Mouse (Mus musculus) liver, adult 2 months (tissue): ENCODE measurements around the gene Heatr1. TPM values are rescaled to one million over a fixed set of nuclear protein-coding genes. Genes with fewer than 3 reads are reported as not detected.

Experiments used
- DNase-seq: peaks from one replicate; pipeline ENCODE4 v3.0.0-alpha.2; 2011; ENCODE audit warnings: low read depth, low spot score; ENCODE audit errors: extremely low read depth
- H3K27ac ChIP-seq: fragments of 200-500 bp; replicated peaks from 2 replicates; pipeline ENCODE4 v1.5.1; 2012; ENCODE audit warnings: low read depth, mild to moderate bottlenecking, control low read depth, inconsistent platforms, low read length; ENCODE audit not compliant: insufficient read depth
- H3K27me3 ChIP-seq: fragments of 200-500 bp; 2 replicates; pipeline ENCODE4 v1.6.1; 2012; ENCODE audit warnings: mild to moderate bottlenecking, moderate library complexity, low read length, inconsistent platforms; ENCODE audit not compliant: control insufficient read depth, insufficient read depth
- H3K36me3 ChIP-seq: fragments of 200-500 bp; 2 replicates; pipeline ENCODE4 v1.6.1; 2012; ENCODE audit warnings: low read length, inconsistent platforms; ENCODE audit not compliant: control insufficient read depth, insufficient read depth
- H3K4me1 ChIP-seq: fragments of 200-500 bp; 2 replicates; pipeline ENCODE4 v1.6.1; 2011; ENCODE audit warnings: low read length; ENCODE audit not compliant: control insufficient read depth, insufficient read depth
- H3K4me3 ChIP-seq: fragments of 200-500 bp; 2 replicates; pipeline ENCODE4 v1.5.1; 2011; ENCODE audit warnings: low read depth, mild to moderate bottlenecking, control low read depth, low read length, moderate library complexity; ENCODE audit not compliant: insufficient read depth
- H3K79me2 ChIP-seq: fragments of 200-500 bp; 2 replicates; pipeline ENCODE4 v1.6.1; 2012; ENCODE audit warnings: inconsistent platforms, mild to moderate bottlenecking, low read length, moderate library complexity; ENCODE audit not compliant: control insufficient read depth, insufficient read depth
- H3K9ac ChIP-seq: fragments of 200-500 bp; 2 replicates; pipeline ENCODE4 v1.6.1; 2012; ENCODE audit warnings: low read depth, mild to moderate bottlenecking, control low read depth, inconsistent platforms, low read length
- CTCF ChIP-seq: fragments of 200-500 bp; IDR thresholded peaks from 2 replicates; pipeline ENCODE4 v1.5.1; 2011; ENCODE audit warnings: low read depth, low read length, control low read depth
- POLR2A ChIP-seq: fragments of 200-500 bp; IDR thresholded peaks from 2 replicates; pipeline ENCODE4 v1.6.1; 2011; ENCODE audit warnings: low read length, control low read depth; ENCODE audit not compliant: insufficient read depth; ENCODE audit errors: extremely low read depth
- WGBS: fragments of 180-500 bp; shearing (Covaris S2); methylation state at CpG from one replicate; pipeline ENCODE4 v1.1.7; 2018; 5-methylcytosine and 5-hydroxymethylcytosine counted together
- polyA plus RNA-seq: library from polyadenylated mRNA; depleted of rRNA; stranded (reverse); fragments of >200 nt; gene quantifications from 2 replicates; pipeline ENCODE4 v1.2.3, GENCODE M21; 2012; rRNA removed
- total RNA-seq: library from RNA; depleted of rRNA; stranded (reverse); fragments of >200 nt; gene quantifications from 2 replicates; pipeline ENCODE4 v1.2.3, GENCODE M21; 2014; rRNA removed

Gene Heatr1
- 14.5 and 16.1 TPM in 2 replicates for total RNA-seq
- 6.2 and 12.8 TPM in 2 replicates for polyA plus RNA-seq

DNA sequence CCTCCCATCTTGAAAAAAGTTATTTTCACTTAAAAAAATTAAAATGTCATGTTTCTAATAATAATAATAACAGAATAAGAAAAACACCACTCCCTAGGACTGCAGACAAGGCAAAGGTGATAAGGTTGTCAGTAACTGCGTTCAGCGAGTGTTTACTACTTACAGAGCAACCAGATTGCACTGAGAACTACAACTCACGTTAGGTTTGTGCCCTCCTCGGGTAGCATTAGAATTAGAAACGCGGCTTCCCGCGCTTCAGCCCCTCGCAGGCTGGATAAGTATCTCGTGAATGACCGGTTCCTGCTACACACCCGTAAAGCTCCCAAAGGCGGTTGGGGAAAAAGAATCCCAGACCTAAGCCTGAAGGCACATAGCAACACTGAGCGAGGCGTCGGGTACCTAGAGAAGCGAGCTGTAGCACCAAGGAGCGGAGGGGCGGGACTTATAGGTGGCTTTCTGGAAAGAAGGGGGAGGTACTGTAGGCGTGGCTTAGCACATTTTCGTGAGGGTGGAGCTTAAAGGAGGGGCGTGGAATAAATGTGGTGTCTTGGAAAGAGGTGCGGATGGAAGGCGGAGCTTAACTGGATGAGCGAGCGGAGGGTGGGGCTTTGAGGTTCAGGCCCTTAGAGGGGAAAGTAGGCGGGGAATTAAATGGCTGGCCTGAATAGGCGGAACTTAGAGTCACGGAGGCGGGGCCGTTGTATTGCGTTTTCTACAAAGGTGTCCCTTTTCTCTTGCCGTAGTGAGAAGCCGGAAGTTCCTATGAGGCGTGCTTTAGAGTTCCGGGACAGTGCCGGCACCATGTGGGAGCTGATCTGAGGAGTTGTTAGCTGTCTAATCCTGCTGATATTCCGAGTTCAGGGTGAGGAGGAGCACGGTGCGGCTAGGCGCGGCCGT is at the start of gene Heatr1:
Heatr1 (plus strand) TSS at position 419 of the 897 bp plus-strand sequence.
- peaks cover 4% of the 10 kb centered on the region for H3K4me1 ChIP-seq
- peaks cover 16% of the 10 kb centered on the region for H3K36me3 ChIP-seq
- H3K4me3 ChIP-seq, result peak within 1 kb of the TSS; percentile 92
- no peak within 1 kb of the TSS for H3K27ac ChIP-seq
- under 1% methylated on average over 43 of the region's 43 CpGs for WGBS
- DNase-seq, result peak; percentile 100
- H3K27me3 ChIP-seq, result no peaks in the 10 kb centered on the region
- H3K79me2 ChIP-seq, result peaks cover 4% of the 10 kb centered on the region; the same call in 1 of the 2 replicates
- peak within 1 kb of the TSS; percentile 78 for H3K9ac ChIP-seq
- TF ChIP-seq POLR2A (no peak), CTCF (no peak)

DNA sequence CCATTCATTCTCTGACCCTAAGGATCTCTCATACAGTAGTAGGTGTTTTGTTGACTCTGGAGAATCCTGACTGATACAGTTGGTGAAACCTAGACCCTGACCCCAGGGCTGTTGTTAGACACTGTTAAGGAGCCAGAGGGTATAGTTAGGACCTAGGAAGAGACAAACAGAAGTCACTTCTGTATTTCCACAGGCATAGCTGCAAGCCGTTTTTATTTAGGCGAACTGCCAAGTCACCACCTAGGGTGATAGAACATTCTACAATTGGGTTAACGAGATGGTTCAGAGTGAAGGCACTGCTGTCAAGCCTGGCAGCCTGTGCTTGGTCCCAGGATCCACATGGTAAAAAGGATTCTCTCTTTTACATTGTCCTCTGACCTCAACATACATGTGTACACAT is 48.0 kb upstream of the Heatr1 start:
- no peaks in the 10 kb centered on the region for H3K36me3 ChIP-seq
- H3K27ac ChIP-seq, result no peak overlapping the region
- WGBS, result 70% methylated on average over 3 of the region's 3 CpGs
- DNase-seq, result no peak
- TF ChIP-seq CTCF (no peak), POLR2A (no peak)
- H3K9ac ChIP-seq, result no peak overlapping the region
- H3K27me3 ChIP-seq, result no peaks in the 10 kb centered on the region
- no peaks in the 10 kb centered on the region for H3K4me1 ChIP-seq
- no peaks in the 10 kb centered on the region for H3K79me2 ChIP-seq
- H3K4me3 ChIP-seq, result no peak overlapping the region

DNA sequence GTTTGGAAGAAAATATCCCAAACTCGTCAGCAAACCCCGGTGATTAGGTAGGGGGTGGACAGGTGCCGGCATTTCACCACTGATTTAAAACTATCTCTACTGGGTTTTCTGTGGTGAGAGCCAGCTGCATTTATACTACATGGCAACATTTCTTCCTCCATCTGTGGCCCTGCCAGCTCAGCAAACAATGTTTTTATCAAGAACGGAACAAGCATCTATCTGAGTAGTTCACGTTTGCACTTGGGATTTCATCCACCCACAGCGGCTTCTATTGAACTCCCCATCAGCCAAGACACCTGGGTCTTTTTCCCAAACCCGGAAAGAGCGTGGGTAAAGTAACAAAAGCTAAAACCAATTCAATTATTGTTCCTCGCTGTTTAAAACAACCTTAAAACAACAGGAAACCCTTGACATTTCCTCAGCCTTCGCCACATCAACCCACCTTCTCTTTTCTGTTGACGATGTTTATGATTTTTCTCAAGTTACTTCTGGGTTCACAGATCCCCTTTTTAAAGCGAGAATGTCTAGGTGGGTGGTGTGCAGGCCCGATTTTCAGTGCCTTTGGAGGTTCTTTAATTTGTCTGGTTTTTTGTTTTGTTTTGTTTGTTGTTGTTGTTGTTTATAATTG is 45.5 kb upstream of the Heatr1 start:
- TF ChIP-seq POLR2A (no peak), CTCF (no peak)
- H3K4me3 ChIP-seq, result no peak overlapping the region
- H3K79me2 ChIP-seq, result no peaks in the 10 kb centered on the region
- H3K36me3 ChIP-seq, result no peaks in the 10 kb centered on the region
- H3K27ac ChIP-seq, result no peak overlapping the region
- DNase-seq, result no peak
- WGBS, result 58% methylated on average over 13 of the region's 13 CpGs
- H3K4me1 ChIP-seq, result no peaks in the 10 kb centered on the region
- H3K9ac ChIP-seq, result no peak overlapping the region
- H3K27me3 ChIP-seq, result no peaks in the 10 kb centered on the region

DNA sequence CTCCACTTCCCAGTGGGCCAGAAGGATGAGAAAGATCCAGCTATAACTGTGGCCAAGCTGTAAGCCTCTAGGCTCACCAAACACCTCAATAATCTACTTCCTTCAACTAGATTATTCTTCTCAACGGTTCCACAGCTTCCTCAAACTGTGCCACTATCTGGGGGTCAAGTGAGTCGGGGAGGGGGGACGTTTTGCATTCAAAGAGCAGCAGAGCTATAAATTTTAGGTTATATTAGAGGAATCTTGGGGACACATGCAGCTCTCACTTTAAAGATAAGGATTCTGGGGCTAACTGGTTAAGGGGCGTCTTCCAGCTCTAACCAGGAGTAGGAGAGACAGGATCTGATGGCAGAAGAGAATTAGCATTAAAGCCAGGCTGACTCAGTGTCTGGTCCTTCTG is 38.6 kb upstream of the Heatr1 start:
- Histone ChIP-seq H3K27me3 (no peaks in the 10 kb centered on the region), H3K27ac (no peak overlapping the region), H3K9ac (no peak overlapping the region), H3K4me3 (no peak overlapping the region), H3K36me3 (no peaks in the 10 kb centered on the region), H3K79me2 (no peaks in the 10 kb centered on the region), H3K4me1 (no peaks in the 10 kb centered on the region)
- no peak for DNase-seq
- TF ChIP-seq CTCF (no peak), POLR2A (no peak)
- WGBS, result 54% methylated on average over 4 of the region's 4 CpGs

DNA sequence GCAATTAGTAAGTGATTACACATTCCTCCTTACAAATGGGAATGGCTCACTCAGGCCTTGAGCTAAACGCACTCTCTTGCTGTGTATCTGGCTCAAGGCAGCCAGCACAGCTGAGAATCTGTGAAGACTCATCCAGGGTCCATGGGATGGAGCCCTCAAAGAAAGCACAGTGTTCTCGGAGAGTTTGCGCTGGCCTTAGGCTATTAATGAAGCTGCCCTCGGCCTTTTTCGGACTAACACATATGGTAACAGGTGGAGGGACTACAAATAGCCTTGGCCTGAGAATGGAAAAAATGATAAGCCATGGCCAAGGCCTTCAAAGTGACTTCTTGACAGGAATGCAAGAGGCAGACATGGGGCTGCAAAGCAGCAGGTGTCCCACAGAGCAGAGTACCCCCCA is 37.3 kb upstream of the Heatr1 start:
- DNase-seq, result no peak
- H3K4me3 ChIP-seq, result no peak overlapping the region
- no peaks in the 10 kb centered on the region for H3K4me1 ChIP-seq
- 88% methylated on average over 5 of the region's 5 CpGs for WGBS
- TF ChIP-seq CTCF, result no peak
- TF ChIP-seq POLR2A, result no peak
- H3K9ac ChIP-seq, result no peak overlapping the region
- H3K79me2 ChIP-seq, result no peaks in the 10 kb centered on the region
- no peaks in the 10 kb centered on the region for H3K36me3 ChIP-seq
- H3K27me3 ChIP-seq, result no peaks in the 10 kb centered on the region
- H3K27ac ChIP-seq, result no peak overlapping the region
